Mouse (Mus musculus) cerebellum, adult 2 months (tissue): ENCODE data around the gene Fes.

Experiments used
- CTCF ChIP-seq: fragments of 200-500 bp; IDR thresholded peaks from 2 replicates; pipeline ENCODE4 v1.5.1; 2011; ENCODE audit warnings: low read depth, mild to moderate bottlenecking, control low read depth, low read length, moderate library complexity, borderline replicate concordance; ENCODE audit not compliant: insufficient read depth
- POLR2A ChIP-seq: fragments of 200-500 bp; IDR thresholded peaks from 2 replicates; pipeline ENCODE4 v1.6.1; 2011; ENCODE audit warnings: low read length, control low read depth, borderline replicate concordance; ENCODE audit not compliant: insufficient read depth

DNA sequence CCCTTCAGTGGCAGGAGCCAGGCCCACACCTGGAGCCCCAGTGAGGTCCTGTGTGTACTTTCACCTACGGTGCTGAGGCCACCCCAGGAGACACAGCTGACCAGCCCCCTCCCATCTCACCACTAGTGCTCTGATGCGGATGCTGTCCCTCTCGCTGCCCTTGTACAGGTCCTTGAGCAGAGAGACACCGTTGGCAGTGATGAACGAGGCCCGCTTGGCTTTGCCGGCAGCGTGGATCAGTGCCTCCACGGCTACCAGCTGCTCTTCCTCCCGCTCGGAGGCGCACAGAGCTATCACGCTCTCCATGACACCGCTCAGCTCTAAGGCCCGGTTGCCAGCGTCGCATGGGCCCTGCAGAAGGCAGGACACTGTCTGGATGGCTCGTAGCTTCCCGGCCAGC, 56.3 kb downstream of the Fes start:
- no peak for TF ChIP-seq POLR2A
- no peak for TF ChIP-seq CTCF
